ENCODE assay signal across 13 mouse cellular contexts in genomic region chr14:28955181-28955580, GRCm38 (mm10).
DNase-seq lines count a peak whose midpoint lies in the region; ATAC-seq lines count a peak whose summit lies in the region.
"Had no signal": no experiment of that assay in that cellular context is flagged by ENCODE, and none has a peak within 500 bp of the region (broad histone marks: within the 10 kb centered on the region; RNA-seq: fewer than 3 reads in every experiment).

No protein-coding gene starts in this region.

- WGBS in hindbrain, embryonic 12.5 days, result 8% methylated on average over 3 of the region's 3 CpGs
- 4% methylated on average over 3 of the region's 3 CpGs for WGBS in hindbrain, embryonic 11.5 days
- under 1% methylated on average over 3 of the region's 3 CpGs for WGBS in forebrain, embryonic 13.5 days
- WGBS in midbrain, embryonic 15.5 days, result 3% methylated on average over 3 of the region's 3 CpGs

- no peak overlapping the region for H3K4me3 ChIP-seq in hindbrain, embryonic 12.5 days
- no peak overlapping the region for H3K4me3 ChIP-seq in hindbrain, embryonic 11.5 days (ENCODE audit: low read depth, low read length)
- H3K4me3 ChIP-seq in forebrain, embryonic 13.5 days, result no peak overlapping the region
- no peak overlapping the region for H3K4me3 ChIP-seq in midbrain, embryonic 15.5 days

- 0 out of 2 replicates have a peak overlapping the region, but pooled peaks have one; percentile 17 for H3K27ac ChIP-seq in hindbrain, embryonic 12.5 days
- H3K27ac ChIP-seq in hindbrain, embryonic 11.5 days (ENCODE audit: low read depth, low read length), result no peak overlapping the region
- H3K27ac ChIP-seq in forebrain, embryonic 13.5 days, result peak overlapping the region; percentile 82
- peak overlapping the region; percentile 46 for H3K27ac ChIP-seq in midbrain, embryonic 15.5 days
- H3K27ac ChIP-seq: kidney, postnatal 0 days; liver, embryonic 14.5 days had no signal

- no peaks in the 10 kb centered on the region for H3K36me3 ChIP-seq in hindbrain, embryonic 12.5 days
- H3K36me3 ChIP-seq in hindbrain, embryonic 11.5 days (ENCODE audit: control insufficient read depth, insufficient read depth, low read length), result no peaks in the 10 kb centered on the region
- no peaks in the 10 kb centered on the region for H3K36me3 ChIP-seq in forebrain, embryonic 13.5 days (ENCODE audit: poor library complexity, severe bottlenecking)
- H3K36me3 ChIP-seq in midbrain, embryonic 15.5 days (replicated peaks), result no peaks in the 10 kb centered on the region

- no peak for DNase-seq in hindbrain, embryonic 11.5 days (ENCODE audit: low spot score)
- peak; percentile 51 for DNase-seq in embryo, embryonic 11 days
- DNase-seq in c-Kit-positive CD71-positive TER-119-positive erythroid progenitor cells, embryonic 14.5 days (ENCODE audit: low spot score), result no peak
- no peak for DNase-seq in thymus, postnatal 25 days
- no peak for DNase-seq in left cerebral cortex, postnatal 14 days (ENCODE audit: low spot score in 2 of 2)
- DNase-seq: cerebellum, adult 11-12 months; lung, postnatal 14 days had no signal

- ATAC-seq in hindbrain, embryonic 12.5 days (ENCODE audit: low FRiP score), result no peak
- no peak for ATAC-seq in hindbrain, embryonic 11.5 days (ENCODE audit: low FRiP score)
- no peak for ATAC-seq in forebrain, embryonic 13.5 days
- ATAC-seq in midbrain, embryonic 15.5 days (replicated peaks), result no peak
- ATAC-seq: activated CD4-positive, CD25-positive, alpha-beta regulatory T cell, adult 4 months had no signal

- no peaks in the 10 kb centered on the region for H3K9me3 ChIP-seq in hindbrain, embryonic 12.5 days (replicated peaks)
- no peaks in the 10 kb centered on the region for H3K9me3 ChIP-seq in hindbrain, embryonic 11.5 days (ENCODE audit: control insufficient read depth, low read length)
- no peaks in the 10 kb centered on the region for H3K9me3 ChIP-seq in forebrain, embryonic 13.5 days (replicated peaks)
- H3K9me3 ChIP-seq in midbrain, embryonic 15.5 days, result no peaks in the 10 kb centered on the region

- H3K27me3 ChIP-seq in hindbrain, embryonic 12.5 days, result no peaks in the 10 kb centered on the region
- H3K27me3 ChIP-seq in hindbrain, embryonic 11.5 days (ENCODE audit: control insufficient read depth, insufficient read depth, low read length), result no peaks in the 10 kb centered on the region
- H3K27me3 ChIP-seq in forebrain, embryonic 13.5 days, result no peaks in the 10 kb centered on the region
- no peaks in the 10 kb centered on the region for H3K27me3 ChIP-seq in midbrain, embryonic 15.5 days (replicated peaks)

- intact Hi-C loops in left cerebral cortex, postnatal 14 days (cut with DNase I), result no loop called here

- no peak overlapping the region for H3K9ac ChIP-seq in hindbrain, embryonic 12.5 days
- no peak overlapping the region for H3K9ac ChIP-seq in hindbrain, embryonic 11.5 days (ENCODE audit: low read depth, low read length)
- H3K9ac ChIP-seq in forebrain, embryonic 13.5 days, result no peak overlapping the region
- H3K9ac ChIP-seq in midbrain, embryonic 15.5 days, result no peak overlapping the region
- H3K9ac ChIP-seq: liver, embryonic 14.5 days had no signal

- H3K4me2 ChIP-seq in hindbrain, embryonic 12.5 days (replicated peaks), result no peak overlapping the region
- no peak overlapping the region for H3K4me2 ChIP-seq in hindbrain, embryonic 11.5 days (replicated peaks; ENCODE audit: low read depth, low read length)
- H3K4me2 ChIP-seq in forebrain, embryonic 13.5 days, result no peak overlapping the region; the same call in 1 of the 2 replicates
- no peak overlapping the region for H3K4me2 ChIP-seq in midbrain, embryonic 15.5 days

- H3K4me1 ChIP-seq in hindbrain, embryonic 12.5 days, result peaks cover 27% of the 10 kb centered on the region
- H3K4me1 ChIP-seq in hindbrain, embryonic 11.5 days (replicated peaks; ENCODE audit: control insufficient read depth, insufficient read depth, low read length), result peaks cover 7% of the 10 kb centered on the region; the same call in 1 of the 2 replicates
- H3K4me1 ChIP-seq in forebrain, embryonic 13.5 days, result peaks cover 65% of the 10 kb centered on the region
- H3K4me1 ChIP-seq in midbrain, embryonic 15.5 days, result peaks cover 35% of the 10 kb centered on the region
